Mouse (Mus musculus) CH12.LX (cell line): ENCODE results near the gene Chrd. TPM values are rescaled to one million over a fixed set of nuclear protein-coding genes. Genes with fewer than 3 reads are reported as not detected.

ENCODE experiments used
- DNase-seq: peaks from one replicate; pipeline ENCODE4 v3.0.0-alpha.2; 2013; ENCODE audit errors: extremely low read depth
- H3K27ac ChIP-seq: 2 replicates; pipeline ENCODE4 v1.5.1; 2012; ENCODE audit warnings: low read depth, mild to moderate bottlenecking, control low read depth, moderate library complexity; ENCODE audit not compliant: insufficient read depth
- H3K27me3 ChIP-seq: replicated peaks from 2 replicates; pipeline ENCODE3; 2012; ENCODE audit warnings: inconsistent platforms
- H3K36me3 ChIP-seq, 2 experiments: replicated peaks in 1 of 2; 2 replicates each; pipeline versions ENCODE3 to v1.6.1; 2012; ENCODE audit warnings: inconsistent platforms in 1 of 2, low read length in 1 of 2, mild to moderate bottlenecking in 1 of 2, mixed read lengths in 1 of 2, moderate library complexity in 1 of 2; ENCODE audit not compliant: control insufficient read depth in 1 of 2, insufficient read depth in 1 of 2
- H3K4me1 ChIP-seq, 2 experiments: 2 replicates each; pipeline ENCODE4 v1.6.1; 2012; ENCODE audit warnings: inconsistent platforms in 1 of 2, moderate library complexity in 1 of 2; ENCODE audit not compliant: insufficient read depth in 2 of 2, control insufficient read depth in 1 of 2
- H3K4me2 ChIP-seq: 2 replicates; pipeline ENCODE4 v1.6.1; 2012; ENCODE audit warnings: low read depth, mild to moderate bottlenecking, control low read depth; ENCODE audit not compliant: poor library complexity, insufficient read depth, severe bottlenecking
- H3K4me3 ChIP-seq, 3 experiments: fragments of 150-350 bp in 1 of 3; sonication (generic) in 1 of 3; replicated peaks in 1 of 3; 2 replicates each; pipeline versions ENCODE3 to v1.5.1; 2011 to 2012; ENCODE audit warnings: low read depth in 2 of 3, low read length in 2 of 3, mild to moderate bottlenecking in 2 of 3, moderate library complexity in 2 of 3, control low read depth in 1 of 3, improper control_type of control experiment in 1 of 3, inconsistent platforms in 1 of 3, mixed read lengths in 1 of 3; ENCODE audit not compliant: poor library complexity in 1 of 3
- H3K79me2 ChIP-seq: replicated peaks from 2 replicates; pipeline ENCODE4 v1.6.1; 2012; ENCODE audit warnings: mild to moderate bottlenecking, moderate library complexity; ENCODE audit not compliant: control insufficient read depth, poor library complexity, insufficient read depth, severe bottlenecking; ENCODE audit errors: extremely low read depth
- H3K9ac ChIP-seq: 2 replicates; pipeline ENCODE4 v1.6.1; 2012; ENCODE audit warnings: low read depth, mild to moderate bottlenecking, control low read depth, moderate library complexity; ENCODE audit not compliant: insufficient read depth
- H3K9me3 ChIP-seq: replicated peaks from 2 replicates; pipeline ENCODE3; 2012; ENCODE audit warnings: low read length, inconsistent platforms, mixed read lengths
- BHLHE40 ChIP-seq: IDR thresholded peaks from 2 replicates; pipeline ENCODE4 v1.6.1; 2011; ENCODE audit warnings: mild to moderate bottlenecking, low read depth, low read length, improper control_type of control experiment
- CHD1 ChIP-seq: IDR thresholded peaks from 2 replicates; pipeline ENCODE4 v1.6.1; 2012; ENCODE audit warnings: low read depth, low read length, improper control_type of control experiment, inconsistent platforms
- CHD2 ChIP-seq: IDR thresholded peaks from 2 replicates; pipeline ENCODE4 v1.6.1; 2011; ENCODE audit warnings: low read length, improper control_type of control experiment
- CTCF ChIP-seq, 2 experiments: IDR thresholded peaks in 1 of 2; conservative IDR thresholded peaks in 1 of 2; 2 replicates each; pipeline ENCODE4 v1.5.1; 2011 to 2012; ENCODE audit warnings: low read depth in 2 of 2, low read length in 2 of 2, improper control_type of control experiment in 1 of 2, inconsistent platforms in 1 of 2, mild to moderate bottlenecking in 1 of 2, moderate library complexity in 1 of 2
- E2F4 ChIP-seq: IDR thresholded peaks from 2 replicates; pipeline ENCODE4 v1.6.1; 2011; ENCODE audit warnings: low read depth, low read length, improper control_type of control experiment; ENCODE audit not compliant: insufficient replicate concordance
- ELF1 ChIP-seq: IDR thresholded peaks from 2 replicates; pipeline ENCODE4 v1.6.1; 2014; ENCODE audit warnings: low read depth, mild to moderate bottlenecking, inconsistent platforms, low read length, improper control_type of control experiment
- ETS1 ChIP-seq: conservative IDR thresholded peaks from 2 replicates; pipeline ENCODE4 v1.6.1; 2012; ENCODE audit warnings: low read depth, mild to moderate bottlenecking, inconsistent platforms, low read length, improper control_type of control experiment, moderate library complexity
- GABPA ChIP-seq: IDR thresholded peaks from 2 replicates; pipeline ENCODE4 v1.6.1; 2012; ENCODE audit warnings: low read depth, low read length, improper control_type of control experiment, inconsistent platforms; ENCODE audit not compliant: insufficient replicate concordance
- HCFC1 ChIP-seq: IDR thresholded peaks from 2 replicates; pipeline ENCODE4 v1.6.1; 2012; ENCODE audit warnings: low read depth, mild to moderate bottlenecking, inconsistent platforms, low read length, improper control_type of control experiment
- IRF4 ChIP-seq: IDR thresholded peaks from 2 replicates; pipeline ENCODE4 v1.6.1; 2014; ENCODE audit warnings: low read depth, mild to moderate bottlenecking, inconsistent platforms, low read length, improper control_type of control experiment
- JUN ChIP-seq: IDR thresholded peaks from 2 replicates; pipeline ENCODE4 v1.6.1; 2011; ENCODE audit warnings: low read depth, mild to moderate bottlenecking, low read length, improper control_type of control experiment, moderate library complexity; ENCODE audit not compliant: insufficient read depth
- JUND ChIP-seq: conservative IDR thresholded peaks from 2 replicates; pipeline ENCODE4 v1.6.1; 2011; ENCODE audit warnings: low read depth, low read length, improper control_type of control experiment
- MAFK ChIP-seq: IDR thresholded peaks from 2 replicates; pipeline ENCODE4 v1.6.1; 2011; ENCODE audit warnings: low read length, improper control_type of control experiment; ENCODE audit not compliant: insufficient replicate concordance
- MAZ ChIP-seq: IDR thresholded peaks from 2 replicates; pipeline ENCODE4 v1.6.1; 2012; ENCODE audit warnings: low read depth, mild to moderate bottlenecking, inconsistent platforms, low read length, improper control_type of control experiment, moderate library complexity
- MEF2A ChIP-seq: IDR thresholded peaks from 2 replicates; pipeline ENCODE4 v1.6.1; 2014; ENCODE audit warnings: low read depth, mild to moderate bottlenecking, inconsistent platforms, low read length, improper control_type of control experiment, borderline replicate concordance
- MYC ChIP-seq: IDR thresholded peaks from 2 replicates; pipeline ENCODE4 v1.6.1; 2011; ENCODE audit warnings: low read depth, mild to moderate bottlenecking, improper control_type of control experiment, low read length
- NELFE ChIP-seq: IDR thresholded peaks from 2 replicates; pipeline ENCODE4 v1.6.1; 2011; ENCODE audit warnings: low read depth, low read length, improper control_type of control experiment
- POLR2A ChIP-seq: IDR thresholded peaks from 2 replicates; pipeline ENCODE4 v1.6.1; 2011; ENCODE audit warnings: low read depth, mild to moderate bottlenecking, improper control_type of control experiment, low read length
- POLR2AphosphoS2 ChIP-seq: IDR thresholded peaks from 2 replicates; pipeline ENCODE4 v1.6.1; 2011; ENCODE audit warnings: low read depth, low read length, improper control_type of control experiment
- RAD21 ChIP-seq: IDR thresholded peaks from 2 replicates; pipeline ENCODE4 v1.6.1; 2011; ENCODE audit warnings: low read depth, mild to moderate bottlenecking, low read length, improper control_type of control experiment, moderate library complexity
- RCOR1 ChIP-seq: conservative IDR thresholded peaks from 2 replicates; pipeline ENCODE4 v1.6.1; 2012; ENCODE audit warnings: low read depth, mild to moderate bottlenecking, inconsistent platforms, low read length, improper control_type of control experiment
- SIN3A ChIP-seq: IDR thresholded peaks from 2 replicates; pipeline ENCODE4 v1.6.1; 2012; ENCODE audit warnings: low read length, improper control_type of control experiment, inconsistent platforms
- SMC3 ChIP-seq: IDR thresholded peaks from 2 replicates; pipeline ENCODE4 v1.6.1; 2011; ENCODE audit warnings: low read depth, low read length, improper control_type of control experiment
- TBP ChIP-seq: conservative IDR thresholded peaks from 2 replicates; pipeline ENCODE4 v1.6.1; 2011; ENCODE audit warnings: low read depth, low read length, improper control_type of control experiment
- UBTF ChIP-seq: IDR thresholded peaks from 2 replicates; pipeline ENCODE4 v1.6.1; 2012; ENCODE audit warnings: low read depth, mild to moderate bottlenecking, inconsistent platforms, low read length, improper control_type of control experiment, moderate library complexity
- USF1 ChIP-seq: IDR thresholded peaks from 2 replicates; pipeline ENCODE4 v1.6.1; 2014; ENCODE audit warnings: low read depth, mild to moderate bottlenecking, inconsistent platforms, low read length, improper control_type of control experiment
- USF2 ChIP-seq: conservative IDR thresholded peaks from 2 replicates; pipeline ENCODE4 v1.6.1; 2011; ENCODE audit warnings: low read depth, low read length, improper control_type of control experiment
- ZC3H11A ChIP-seq: IDR thresholded peaks from 2 replicates; pipeline ENCODE4 v1.6.1; 2012; ENCODE audit warnings: low read depth, mild to moderate bottlenecking, inconsistent platforms, low read length, improper control_type of control experiment
- ZKSCAN1 ChIP-seq: IDR thresholded peaks from 2 replicates; pipeline ENCODE4 v1.6.1; 2012; ENCODE audit warnings: low read depth, inconsistent platforms, low read length, improper control_type of control experiment, borderline replicate concordance
- ZNF384 ChIP-seq: IDR thresholded peaks from 2 replicates; pipeline ENCODE4 v1.6.1; 2012; ENCODE audit warnings: low read depth, low read length, improper control_type of control experiment, inconsistent platforms
- dilution Hi-C: fragments of 300-500 bp; cut with MboI; formaldehyde crosslinking; loops from 2 replicates; pipeline ENCODE4 v1.14.3; 2020; ENCODE audit warnings: low sequenced_read_pairs; ENCODE audit not compliant: extremely low pct_unique_long_range_greater_than_20kb, extremely low pct_ligation_motif_present
- in situ Hi-C: fragments of 300-500 bp; cut with MboI; formaldehyde crosslinking; loops from 3 replicates; pipeline ENCODE4 v1.14.3; 2019; ENCODE audit warnings: low sequenced_read_pairs, low pct_ligation_motif_present, low pct_unique_long_range_greater_than_20kb, mixed read lengths
- polyA plus RNA-seq: library from polyadenylated mRNA; unstranded; fragments of >175 nt; gene quantifications from 2 replicates; pipeline ENCODE4 v1.2.1, GENCODE M21; 2012; ENCODE audit warnings: low read depth; ENCODE audit not compliant: insufficient read length
- total RNA-seq, 2 experiments: library from RNA; depleted of rRNA; stranded (reverse); fragments of 300-350 nt in 1 of 2; fragments of >200 nt in 1 of 2; gene quantifications; 2 replicates each; pipeline ENCODE4 v1.2.3; 2012 to 2014

The Chrd gene
- total and polyA plus RNA-seq, 3 experiments: not detected

DNA sequence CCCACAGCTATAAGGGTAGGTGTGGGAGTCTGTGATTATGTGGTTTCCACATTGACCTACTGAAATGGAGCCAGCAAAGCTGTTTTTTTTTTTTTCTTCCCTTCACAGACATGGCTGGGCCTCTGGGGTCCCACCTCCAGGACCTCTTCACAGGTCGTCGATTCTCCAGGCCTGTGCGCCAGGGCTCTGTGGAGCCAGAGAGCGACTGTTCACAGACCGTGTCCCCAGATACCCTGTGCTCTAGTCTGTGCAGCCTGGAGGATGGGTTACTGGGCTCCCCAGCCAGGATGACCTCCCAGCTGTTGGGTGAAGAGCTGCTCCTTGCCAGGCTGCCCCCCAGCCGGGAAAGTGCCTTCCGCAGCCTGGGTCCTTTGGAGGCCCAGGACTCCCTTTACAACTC, 31.6 kb upstream of the Chrd start:
- in situ Hi-C loops (no loop called here), dilution Hi-C loops (no loop called here)
- TF ChIP-seq BHLHE40 (no peak), ZNF384 (peak; percentile 68; the same call in 1 of the 2 replicates), MAZ (no peak)
- Histone ChIP-seq H3K79me2 (no peaks in the 10 kb centered on the region), H3K4me2 (peak overlapping the region; percentile 83; the same call in 1 of the 2 replicates), H3K27ac (peak overlapping the region; percentile 62), H3K4me3 (peak overlapping the region; percentile 39 to 49 (median 45)), H3K27me3 (no peaks in the 10 kb centered on the region), H3K9ac (peak overlapping the region; percentile 42), H3K9me3 (no peaks in the 10 kb centered on the region), H3K4me1 (peaks cover 13 to 52% of the 10 kb centered on the region in 2 experiments), H3K36me3 (peaks cover 0 to 20% of the 10 kb centered on the region in 2 experiments)
- DNase-seq: no peak

DNA sequence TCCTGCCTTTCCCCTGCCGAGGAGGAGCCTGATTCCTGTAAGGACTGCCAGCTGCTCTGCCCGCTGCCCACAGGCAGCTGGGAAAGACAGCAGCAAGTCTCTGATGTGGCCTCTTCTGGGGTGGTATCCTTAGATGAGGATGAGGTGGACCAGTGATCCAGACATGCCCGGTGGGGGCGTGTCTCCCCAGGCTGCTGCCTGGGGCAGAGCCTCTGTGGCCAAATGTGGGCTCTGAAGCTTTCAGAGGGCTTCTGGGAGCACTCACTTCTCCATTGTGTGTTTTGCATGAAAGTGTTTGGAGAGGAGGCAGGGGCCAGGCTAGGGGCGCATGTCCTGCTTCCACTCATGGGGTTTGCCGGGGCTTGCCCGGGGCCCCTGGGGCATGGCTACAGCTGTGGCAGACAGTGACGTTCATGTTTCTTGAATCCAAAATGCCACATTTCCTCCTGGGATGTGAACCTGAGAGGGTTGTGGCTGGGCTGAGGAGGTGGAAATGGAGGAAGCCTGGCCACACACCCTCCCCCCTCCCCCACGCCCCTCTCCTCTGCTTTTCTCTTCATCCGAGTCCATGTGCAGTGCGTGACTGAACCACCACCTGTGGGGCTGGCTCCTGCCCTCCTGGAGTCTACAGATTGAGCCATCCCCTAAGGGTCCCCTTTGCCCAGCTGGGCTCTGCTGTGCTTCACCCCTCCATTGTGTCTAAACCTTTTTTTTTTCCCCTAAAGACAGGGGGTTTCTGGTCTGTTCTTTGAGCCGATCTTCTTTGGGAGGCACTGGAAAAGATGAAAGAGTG, 31.0 kb upstream of the Chrd start:
- in situ Hi-C loops: no loop called here
- Histone ChIP-seq H3K4me3 (peak overlapping the region; percentile 39 to 49 (median 45)), H3K36me3 (peaks cover 0 to 20% of the 10 kb centered on the region in 2 experiments), H3K27ac (peak overlapping the region; percentile 80), H3K27me3 (no peaks in the 10 kb centered on the region), H3K9me3 (no peaks in the 10 kb centered on the region), H3K9ac (peak overlapping the region; percentile 55), H3K4me2 (peak overlapping the region; percentile 83), H3K79me2 (no peaks in the 10 kb centered on the region), H3K4me1 (peaks cover 13 to 58% of the 10 kb centered on the region in 2 experiments)
- dilution Hi-C loops: no loop called here
- DNase-seq: peak; percentile 95
- TF ChIP-seq ZKSCAN1 (no peak), CHD2 (peak; percentile 88), ZC3H11A (no peak), MYC (peak; percentile 91), TBP (peak; percentile 55), MAZ (peak; percentile 96), ELF1 (peak; percentile 59; the same call in 1 of the 2 replicates), BHLHE40 (peak; percentile 81), NELFE (peak; percentile 86), RCOR1 (peak; percentile 95), ZNF384 (0 out of 2 replicates have a peak, but pooled peaks have one; percentile 36), SIN3A (peak; percentile 94), ETS1 (peak; percentile 98), POLR2A (peak; percentile 72; the same call in 1 of the 2 replicates), CHD1 (peak; percentile 96), MEF2A (peak; percentile 92), USF1 (no peak; the same call in 1 of the 2 replicates), CTCF (conservative IDR thresholded peaks at IDR 0.05 in 1 of 2, IDR thresholded peaks at IDR 0.05 in 1 of 2; ENCODE audit: low read depth in 2 of 2, low read length in 2 of 2) (no peak), USF2 (no peak), UBTF (peak; percentile 25; the same call in 1 of the 2 replicates), JUND (0 out of 2 replicates have a peak, but pooled peaks have one; percentile 24), MAFK (peak; percentile 57; the same call in 1 of the 2 replicates), SMC3 (0 out of 2 replicates have a peak, but pooled peaks have one; percentile 10), RAD21 (no peak), E2F4 (no peak), JUN (peak; percentile 7; the same call in 1 of the 2 replicates), POLR2AphosphoS2 (peak; percentile 66), HCFC1 (peak; percentile 62; the same call in 1 of the 2 replicates), IRF4 (peak; percentile 98), GABPA (no peak)
